Mouse (Mus musculus) T-helper 17 cell (primary cell): ENCODE data around the gene Stom.

ENCODE experiments used
- in situ Hi-C, 2 experiments: fragments of 300-600 bp; cut with MboI, MseI; formaldehyde crosslinking; loops; 1 replicate in 1 of 2; 2 replicates in 1 of 2; pipeline ENCODE4 v1.15.1; 2025; ENCODE audit warnings: high pct_unique_total_duplicates in 2 of 2

The Stom gene

GRCm38 (mm10) chr2:35336388-35337280, at the start of gene Stom:
Gene Stom, minus strand, starts transcription at chr2:35336976.
- in situ Hi-C loops = no loop called here

- in situ Hi-C loops = no loop called here
These were observed 48.7 kb upstream of the Stom start for GRCm38 (mm10) chr2:35385441-35385871.

DNA sequence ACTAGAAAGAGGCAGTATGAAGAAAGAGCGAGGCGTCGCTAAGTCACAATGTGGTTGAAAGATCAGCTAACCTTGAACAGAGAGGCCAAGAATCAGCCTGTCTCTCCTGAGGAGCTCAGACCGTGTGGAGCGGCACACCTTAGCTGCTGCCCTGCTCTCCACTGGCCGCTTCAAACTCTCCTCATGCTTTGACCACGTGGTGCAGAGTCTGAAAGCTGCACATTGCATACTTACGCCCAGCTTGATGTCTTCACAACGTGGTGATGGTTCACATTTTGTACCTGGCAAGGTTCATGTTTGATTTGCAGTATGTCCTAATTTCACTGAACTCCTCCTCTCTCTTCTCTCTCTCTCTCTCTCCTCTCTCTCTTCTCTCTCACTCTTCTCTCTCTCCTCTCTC, 42.5 kb upstream of the Stom start:
- in situ Hi-C loops = loop anchor here in 1 of 2 experiments (5.0 kb wide), 1 partner anchor 92 kb away; no protein-coding TSS in a partner anchor

DNA sequence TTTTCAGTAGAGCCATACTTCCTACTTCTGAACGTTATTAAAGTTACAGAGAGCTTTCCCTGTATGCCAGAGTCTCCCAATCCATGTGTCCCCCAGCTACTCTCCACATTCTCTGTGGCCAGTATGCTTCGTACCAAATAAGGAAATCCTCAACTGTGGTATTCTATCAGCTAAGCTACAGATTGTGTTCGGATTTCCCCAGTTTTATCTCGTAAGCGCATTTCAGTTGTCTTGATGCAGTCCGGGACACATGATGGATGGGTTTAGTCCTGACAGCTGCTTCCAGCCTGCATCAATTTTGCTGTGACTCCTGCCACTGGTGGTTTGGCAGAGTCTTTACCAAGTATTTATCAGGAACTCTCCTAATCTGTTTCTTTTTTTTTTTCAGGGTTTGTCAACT, 40.8 kb upstream of the Stom start:
- in situ Hi-C loops = loop anchor here in 1 of 2 experiments (5.0 kb wide), 1 partner anchor 90 kb away; no protein-coding TSS in a partner anchor

GRCm38 (mm10) chr2:35373003-35373402, 36.2 kb upstream of the Stom start:
- in situ Hi-C loops = loop anchor here in 1 of 2 experiments (5.0 kb wide), 1 partner anchor 81 kb away; no protein-coding TSS in a partner anchor

- in situ Hi-C loops = loop anchor here in 1 of 2 experiments (5.0 kb wide), 1 partner anchor 78 kb away; no protein-coding TSS in a partner anchor
These were observed 33.9 kb upstream of the Stom start for GRCm38 (mm10) chr2:35370686-35371085.

DNA sequence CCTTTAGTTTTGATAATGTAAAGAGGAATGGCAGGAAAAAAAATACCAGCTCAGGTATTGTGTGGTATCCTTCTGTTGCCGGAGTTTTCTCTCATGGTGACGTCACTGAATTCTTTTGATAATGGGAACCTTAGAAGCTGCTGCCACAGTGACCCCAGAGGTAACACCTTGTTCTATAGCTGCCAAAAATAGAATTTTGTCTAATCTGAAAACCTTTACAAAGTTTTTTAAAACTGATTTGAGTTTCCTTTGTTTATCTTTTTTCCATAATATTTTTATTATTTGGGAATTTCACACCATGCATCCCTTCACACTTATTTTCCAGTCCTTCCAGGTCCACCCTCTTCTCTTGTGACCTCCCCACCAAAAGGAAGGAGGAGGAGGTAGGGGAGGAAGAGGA, 30.9 kb upstream of the Stom start, which contains the start of gene 4930568D16Rik:
Gene 4930568D16Rik, minus strand, starts transcription at position 101 of the 400 bp plus-strand sequence.
- in situ Hi-C loops = no loop called here

GRCm38 (mm10) chr2:35349184-35349583, 12.4 kb upstream of the Stom start:
- in situ Hi-C loops = loop anchor here in 1 of 2 experiments (5.0 kb wide), 1 partner anchor 52 kb away; no protein-coding TSS in a partner anchor

DNA sequence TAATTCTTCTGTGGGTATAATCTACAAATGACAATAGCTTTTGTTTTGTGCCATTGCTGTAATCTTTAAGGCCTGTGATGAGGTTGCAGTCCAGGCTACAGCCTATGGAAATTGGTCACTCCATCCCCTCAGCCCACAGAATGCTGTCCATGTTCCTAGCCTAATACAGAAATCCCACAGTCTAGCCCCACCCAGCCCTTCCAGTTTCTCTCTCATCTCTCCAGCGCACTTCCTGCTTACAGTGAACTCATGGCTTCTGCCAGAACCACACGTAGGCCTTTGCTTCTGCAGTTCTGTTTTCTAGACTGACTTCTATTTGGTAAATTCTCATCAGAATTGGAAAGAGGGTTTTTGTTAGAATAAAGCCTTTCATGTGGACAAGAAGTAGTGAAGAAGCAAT, 9.2 kb upstream of the Stom start:
- in situ Hi-C loops = loop anchor here in 1 of 2 experiments (5.0 kb wide), 1 partner anchor 49 kb away; no protein-coding TSS in a partner anchor

DNA sequence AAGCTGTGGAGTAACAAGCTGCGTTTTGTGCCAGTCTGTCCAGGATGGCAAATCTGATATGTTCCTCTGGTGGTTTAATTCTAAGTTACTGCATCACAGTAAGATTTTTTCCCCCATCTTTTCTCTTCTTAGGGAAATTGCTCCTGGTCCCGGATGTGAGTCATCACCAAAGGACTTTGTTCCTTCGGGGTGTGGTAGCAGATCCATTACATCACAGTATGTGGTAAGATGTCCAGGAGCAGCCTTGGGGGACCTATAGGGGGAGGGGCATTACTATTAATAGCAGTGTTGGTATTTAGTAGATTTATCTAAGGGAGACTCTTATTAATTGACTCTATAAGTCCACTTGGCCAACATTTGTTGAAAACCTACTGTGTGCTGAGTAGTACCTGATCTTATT, 5.8 kb upstream of the Stom start:
- in situ Hi-C loops = no loop called here

- in situ Hi-C loops = no loop called here
These were observed 1.9 kb upstream of the Stom start for GRCm38 (mm10) chr2:35338707-35339106.

- in situ Hi-C loops = no loop called here
These were observed 1.3 kb upstream of the Stom start for GRCm38 (mm10) chr2:35338036-35338435.

DNA sequence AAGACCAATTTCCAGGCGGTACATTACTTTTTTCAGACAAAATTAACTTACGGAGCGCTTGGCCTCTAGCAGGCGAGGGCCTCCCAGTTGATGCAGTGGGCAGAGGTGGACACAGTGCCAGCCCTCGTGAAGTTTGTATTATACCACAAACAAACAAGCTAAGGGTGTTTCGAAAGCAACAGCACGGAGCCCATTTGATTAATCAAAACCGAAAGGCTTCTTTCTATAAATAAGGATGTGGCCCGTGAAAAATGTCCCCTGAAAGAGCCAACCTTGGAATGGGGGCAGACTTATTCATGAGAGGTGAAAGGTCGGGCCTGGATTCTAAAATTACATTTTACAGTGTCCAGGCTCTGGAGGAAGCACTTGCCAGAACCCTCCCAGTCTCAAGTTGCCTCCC, 643 bp upstream of the Stom start:
- in situ Hi-C loops = no loop called here

DNA sequence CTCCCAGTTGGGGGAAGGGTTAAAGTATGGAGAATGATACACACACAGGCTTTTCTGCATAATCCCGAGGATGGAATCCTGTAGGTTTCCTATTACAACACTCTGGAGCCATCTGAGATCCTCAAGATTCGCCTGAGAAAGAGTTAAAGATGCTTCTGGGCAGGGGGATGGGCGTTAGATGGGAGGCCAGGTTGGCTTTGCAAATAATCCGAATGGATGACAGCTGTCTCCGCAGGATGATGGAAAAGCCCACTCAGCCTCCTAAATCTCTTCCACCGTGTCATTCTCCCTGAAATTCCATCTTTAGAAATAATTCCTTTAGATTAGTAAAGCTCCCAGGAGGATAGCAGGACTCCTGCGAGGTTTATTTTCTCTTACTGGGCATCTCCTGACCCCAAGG, 1.2 kb downstream of the Stom start:
- in situ Hi-C loops = no loop called here

DNA sequence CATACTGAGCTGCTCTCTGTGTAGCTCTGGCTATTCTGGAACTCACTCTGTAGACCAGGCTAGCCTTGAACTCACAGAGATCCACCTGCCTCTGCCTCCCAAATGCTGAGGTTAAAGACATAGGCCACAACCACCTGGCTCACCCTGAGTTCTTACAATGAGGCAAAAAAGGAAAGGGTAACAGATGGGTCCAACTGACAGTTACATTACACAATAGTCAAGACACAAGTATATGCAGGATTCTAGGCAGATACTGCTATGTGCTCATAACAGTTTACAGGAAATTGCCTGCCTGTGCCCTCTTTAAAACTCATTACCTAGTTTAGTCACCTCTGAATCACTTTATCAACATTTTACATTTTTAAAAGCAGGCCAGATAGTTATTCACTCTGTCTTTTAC, 3.1 kb downstream of the Stom start:
- in situ Hi-C loops = no loop called here

GRCm38 (mm10) chr2:35331205-35331604, 5.6 kb downstream of the Stom start:
- in situ Hi-C loops = no loop called here

DNA sequence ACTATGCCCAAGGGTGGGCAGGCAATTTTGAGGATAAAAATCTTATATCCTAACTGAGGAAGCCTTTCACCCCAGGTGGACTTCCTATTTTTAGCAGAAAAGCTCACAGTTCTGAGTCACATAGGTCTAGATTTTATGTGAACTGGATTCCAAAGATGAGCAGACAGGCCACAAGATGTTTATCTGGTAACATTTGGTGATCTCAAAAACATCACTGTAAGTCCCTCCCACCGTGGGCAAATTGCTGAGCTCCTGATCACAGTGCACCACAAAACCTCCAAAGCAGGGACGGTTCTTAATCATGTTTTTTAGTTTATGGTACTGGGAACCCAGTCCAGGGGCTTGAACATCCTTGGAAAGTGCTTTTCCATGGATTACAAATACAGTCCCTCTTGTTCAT, 7.7 kb downstream of the Stom start:
- in situ Hi-C loops = no loop called here

DNA sequence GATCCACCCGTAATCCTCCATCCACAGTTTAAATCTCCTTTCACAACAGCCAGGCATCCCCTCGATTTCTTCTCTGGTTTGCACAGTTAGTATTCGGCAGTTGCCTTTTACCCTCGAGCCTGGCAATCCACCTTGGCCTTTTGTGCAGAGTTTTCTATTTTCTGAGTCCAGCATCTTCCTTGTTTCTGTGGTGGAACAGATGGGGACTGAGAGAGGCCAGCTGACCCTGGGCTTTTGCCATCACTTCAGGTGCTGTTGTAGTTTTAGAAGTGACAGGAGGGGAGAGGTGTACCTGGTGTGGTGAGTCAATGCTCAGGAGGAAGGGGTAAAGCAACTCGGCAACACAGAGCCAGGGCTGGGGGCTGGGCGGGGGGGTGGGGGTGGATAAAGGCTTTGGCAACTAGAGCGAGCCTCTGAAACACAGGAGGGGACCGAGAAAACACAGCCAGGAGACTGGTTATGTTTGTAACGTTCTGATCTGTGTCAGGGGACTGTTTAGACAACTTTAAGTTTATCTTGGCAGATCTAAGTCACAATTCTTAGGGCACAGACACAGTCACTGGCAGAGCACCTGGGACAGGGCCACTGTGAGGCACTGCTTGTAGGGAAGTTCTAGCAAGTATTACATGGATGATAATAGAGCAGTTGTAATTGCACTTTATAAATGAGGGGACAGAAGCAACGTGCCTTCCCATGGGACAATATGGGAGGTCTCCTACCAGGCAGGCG, 8.5 kb downstream of the Stom start:
- in situ Hi-C loops = no loop called here

GRCm38 (mm10) chr2:35327583-35327982, 9.2 kb downstream of the Stom start:
- in situ Hi-C loops = no loop called here

GRCm38 (mm10) chr2:35326931-35327330, 9.8 kb downstream of the Stom start:
- in situ Hi-C loops = no loop called here

- in situ Hi-C loops = no loop called here
These were observed 10.8 kb downstream of the Stom start for GRCm38 (mm10) chr2:35325930-35326329.
